Mouse (Mus musculus) inflammation-experienced regulatory T-cells, adult 6 months (primary cell): Measurements from ENCODE around the gene Kcmf1. TPM values are rescaled to one million over a fixed set of nuclear protein-coding genes. Genes with fewer than 3 reads are reported as not detected.

ENCODE experiments used
- ATAC-seq: one replicate; pipeline ENCODE4 v1.8.0; 2017
- polyA plus RNA-seq, 3 experiments: library from polyadenylated mRNA; unstranded; fragments of 100-300 nt; shearing (Covaris generic); gene quantifications; one replicate each; pipeline ENCODE4 v1.2.1; 2017

Kcmf1 gene
- polyA plus RNA-seq, result 10 to 100 TPM in 2 of 3 experiments, 1 to 10 TPM in 1; 9.1 to 12.5 (median 10.3) TPM

DNA sequence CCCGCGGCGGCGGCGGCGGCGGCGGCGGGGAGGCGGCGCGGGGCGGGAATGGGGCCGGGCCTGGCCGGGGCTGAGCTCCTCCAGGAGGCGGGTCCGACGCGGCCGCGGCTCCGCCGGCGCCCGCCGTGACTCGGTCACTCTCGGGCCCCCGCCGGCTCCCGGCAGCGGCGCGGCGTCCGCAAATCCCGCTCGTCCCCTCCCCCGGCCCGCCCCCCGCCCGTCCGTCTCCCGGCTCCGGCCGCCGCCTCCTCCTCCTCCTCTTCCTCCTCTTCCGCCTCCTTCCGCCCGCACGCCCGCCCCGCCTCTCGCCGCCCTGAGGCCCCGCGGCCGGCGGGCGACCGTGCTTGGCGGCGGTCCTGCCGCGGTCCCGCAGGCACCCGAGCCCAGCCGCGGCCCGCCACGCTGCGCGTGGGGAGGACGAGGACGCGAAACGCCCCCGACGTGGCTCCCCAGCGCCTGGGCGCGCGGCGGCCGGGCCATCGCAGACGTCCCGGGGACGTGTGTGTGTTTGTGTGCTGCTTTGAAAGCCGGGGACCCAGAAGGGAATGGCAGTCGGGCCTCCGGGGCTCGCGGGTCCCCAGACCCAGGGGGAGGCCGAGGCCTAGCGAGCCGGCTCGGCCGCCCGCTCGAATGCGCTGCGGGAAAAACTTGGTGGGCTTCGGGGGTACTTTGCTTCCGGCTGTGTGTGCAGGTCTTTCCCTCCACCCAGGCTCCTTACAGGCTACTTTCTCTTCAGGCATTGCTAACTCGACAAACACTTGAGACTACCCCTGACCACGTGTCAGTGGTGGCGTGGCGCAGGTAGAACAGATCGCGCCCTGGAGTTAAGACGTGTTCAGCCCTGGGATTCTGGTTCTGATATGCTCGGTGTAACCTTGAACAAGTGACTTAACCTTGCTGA is at the start of gene Kcmf1:
TSS of gene Kcmf1 (minus strand) at position 199 of the 901 bp plus-strand sequence.
- peak; percentile 60 for ATAC-seq

DNA sequence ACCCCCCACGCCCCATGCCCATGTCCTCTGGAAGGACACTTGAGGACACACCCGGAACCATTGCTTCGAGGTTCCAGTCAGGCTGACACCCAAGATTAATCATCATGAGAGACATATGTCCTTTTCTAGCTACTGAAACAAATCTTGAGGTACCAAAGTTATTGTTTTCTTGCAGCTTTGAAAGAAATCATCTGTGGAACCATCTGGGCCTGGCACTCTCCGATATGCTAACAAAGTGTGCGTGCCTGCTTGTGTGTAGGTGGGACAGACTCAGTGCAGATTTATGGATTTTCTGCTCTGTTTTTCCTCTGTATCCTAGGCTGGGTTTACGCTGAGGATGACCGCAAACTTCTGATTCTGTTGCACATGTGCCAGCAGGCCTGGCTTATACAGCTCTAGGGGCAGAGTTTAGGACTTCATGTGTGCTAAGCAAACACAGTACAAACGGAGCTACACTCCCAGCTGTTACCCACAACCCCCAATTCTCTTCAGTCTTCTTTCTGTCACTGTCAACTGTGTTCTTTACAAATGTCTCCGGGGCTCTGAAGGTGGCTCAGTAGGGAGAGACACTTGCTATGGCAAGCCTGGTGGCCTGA is 49.5 kb upstream of the Kcmf1 start:
- no peak for ATAC-seq

DNA sequence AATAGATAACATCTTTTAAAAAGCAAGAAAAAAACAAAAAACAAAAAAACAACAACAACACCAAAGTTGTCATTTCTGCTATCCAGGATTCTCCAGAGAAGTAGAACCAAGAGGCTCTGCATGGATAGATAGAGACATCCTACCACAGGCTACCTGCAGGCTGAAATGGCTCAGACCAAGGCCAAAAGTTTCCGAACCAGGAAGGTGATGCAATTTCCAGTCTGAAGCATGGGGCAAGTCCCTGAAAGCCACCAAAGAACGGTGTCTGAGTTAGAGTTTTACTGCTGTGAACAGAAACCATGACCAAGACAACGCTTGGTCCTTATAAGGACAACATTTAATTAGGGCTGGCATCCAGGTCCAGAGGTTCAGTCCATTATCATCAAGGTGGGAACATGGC is 48.6 kb upstream of the Kcmf1 start:
- ATAC-seq, result no peak

DNA sequence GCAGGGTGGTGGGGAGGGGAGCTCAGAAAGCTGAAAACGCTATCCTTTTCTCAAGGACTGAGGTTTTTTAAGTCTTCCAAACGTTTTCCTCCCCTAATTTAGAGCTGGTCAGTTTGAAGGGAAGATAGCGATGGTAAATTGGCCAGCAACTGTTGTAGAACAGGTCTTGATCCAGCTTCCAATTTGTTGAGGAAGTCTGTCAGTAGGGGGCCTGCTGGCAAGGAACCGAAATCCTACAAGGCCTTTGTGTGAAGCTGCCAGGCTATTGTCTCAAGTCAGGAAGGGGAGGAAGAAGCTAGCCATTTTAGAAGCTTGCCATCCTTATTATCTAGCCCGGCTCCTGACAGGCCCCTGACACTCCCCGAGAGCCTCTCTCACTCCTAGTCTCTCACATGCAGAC is 48.2 kb upstream of the Kcmf1 start:
- ATAC-seq, result no peak

DNA sequence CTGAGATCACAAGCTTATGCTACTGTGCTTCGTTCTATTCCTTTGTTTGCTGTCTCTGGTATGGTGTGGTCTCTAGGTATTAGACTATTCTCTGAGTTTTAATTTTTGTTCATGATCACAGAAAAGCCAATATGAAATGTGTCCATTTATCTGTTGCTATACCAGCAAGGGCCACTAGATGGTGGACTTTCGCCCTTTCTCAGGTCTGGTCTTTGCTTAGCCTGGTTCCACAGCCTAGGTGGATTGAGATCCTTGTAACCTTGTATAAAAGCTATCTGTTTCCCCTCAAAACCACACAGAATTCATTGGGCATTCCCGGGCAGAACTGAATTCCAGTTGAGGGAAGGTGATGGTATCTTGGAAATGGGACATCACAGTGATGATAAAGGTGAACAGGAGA is 40.7 kb upstream of the Kcmf1 start:
- peak; percentile 56 for ATAC-seq

DNA sequence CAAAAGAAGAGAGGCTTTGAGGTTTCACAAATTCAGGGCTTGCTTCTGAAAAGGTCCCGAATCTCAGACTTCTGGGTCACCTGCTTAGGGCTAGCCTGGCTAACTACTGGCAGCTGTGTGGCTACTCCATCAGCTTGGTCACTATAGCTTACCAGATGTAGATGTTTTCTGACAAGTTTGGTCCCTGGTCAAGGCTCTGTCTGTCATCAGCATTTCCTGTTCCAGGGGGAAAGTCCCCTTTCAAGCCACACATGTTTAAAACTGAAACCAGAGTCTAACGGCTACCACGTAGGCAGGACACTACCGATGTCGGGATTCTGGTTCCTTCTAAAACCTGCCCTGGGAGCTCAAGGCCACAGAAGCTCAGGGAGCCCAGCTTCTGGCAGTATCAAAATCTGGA is 38.1 kb upstream of the Kcmf1 start:
- ATAC-seq, result peak; percentile 85

DNA sequence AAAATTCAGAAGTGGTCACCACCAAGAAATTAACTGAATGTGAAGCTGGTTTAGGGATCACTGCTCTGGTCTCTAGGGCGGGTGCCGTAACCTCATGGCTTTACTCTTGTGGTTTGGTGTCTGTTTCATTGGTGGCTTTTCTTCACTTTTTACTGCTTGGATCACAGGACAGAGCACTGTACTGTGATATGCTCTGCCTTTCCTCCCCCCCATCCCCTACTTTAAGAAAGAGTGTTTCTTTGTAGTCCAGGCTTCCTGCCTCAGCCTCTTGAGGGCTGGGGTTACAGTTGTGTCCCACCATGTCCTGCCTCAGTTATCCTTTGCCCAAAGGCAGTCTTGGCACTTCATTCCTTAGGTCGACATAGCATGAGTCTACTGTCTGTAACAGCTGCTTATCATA is 37.7 kb upstream of the Kcmf1 start:
- peak; percentile 59 for ATAC-seq

DNA sequence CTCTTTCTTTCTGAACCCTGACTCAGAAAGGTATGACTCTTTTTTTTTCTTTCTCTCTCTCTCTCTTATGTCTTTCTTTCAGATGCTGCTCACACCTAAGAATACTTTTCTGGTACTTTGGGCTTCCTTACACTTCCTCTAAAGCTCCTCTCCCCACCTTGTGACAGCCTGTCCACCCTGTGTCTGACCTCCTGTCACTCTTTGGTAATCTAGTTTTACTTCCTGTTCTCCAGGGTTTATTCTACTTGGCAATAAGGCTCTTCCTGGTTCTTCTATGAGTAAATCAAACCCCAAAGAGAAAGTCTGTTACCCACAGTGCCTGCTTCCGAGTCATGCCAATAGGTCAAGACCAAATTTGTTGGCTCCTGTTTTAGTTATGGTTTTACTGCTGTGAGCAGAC is 33.2 kb upstream of the Kcmf1 start:
- no peak for ATAC-seq

DNA sequence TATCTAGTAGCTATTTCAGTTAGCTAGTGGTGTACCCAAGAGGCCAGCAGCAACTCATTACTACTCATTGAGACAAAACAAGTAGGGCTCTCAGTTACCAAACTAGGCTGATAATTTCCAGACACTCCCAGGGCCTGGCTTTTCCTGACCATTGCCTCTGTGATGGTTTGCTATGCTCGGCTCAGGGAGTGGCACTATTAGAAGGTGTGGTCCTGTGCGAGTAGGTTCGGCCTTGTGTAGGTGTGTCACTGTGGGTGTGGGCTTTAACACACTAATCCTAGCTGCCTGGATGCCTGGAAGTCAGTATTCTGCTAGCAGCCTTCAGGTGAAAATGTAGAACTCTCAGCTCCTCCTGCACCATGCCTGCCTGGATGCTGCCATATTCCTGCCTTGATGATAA is 31.8 kb upstream of the Kcmf1 start:
- no peak for ATAC-seq

DNA sequence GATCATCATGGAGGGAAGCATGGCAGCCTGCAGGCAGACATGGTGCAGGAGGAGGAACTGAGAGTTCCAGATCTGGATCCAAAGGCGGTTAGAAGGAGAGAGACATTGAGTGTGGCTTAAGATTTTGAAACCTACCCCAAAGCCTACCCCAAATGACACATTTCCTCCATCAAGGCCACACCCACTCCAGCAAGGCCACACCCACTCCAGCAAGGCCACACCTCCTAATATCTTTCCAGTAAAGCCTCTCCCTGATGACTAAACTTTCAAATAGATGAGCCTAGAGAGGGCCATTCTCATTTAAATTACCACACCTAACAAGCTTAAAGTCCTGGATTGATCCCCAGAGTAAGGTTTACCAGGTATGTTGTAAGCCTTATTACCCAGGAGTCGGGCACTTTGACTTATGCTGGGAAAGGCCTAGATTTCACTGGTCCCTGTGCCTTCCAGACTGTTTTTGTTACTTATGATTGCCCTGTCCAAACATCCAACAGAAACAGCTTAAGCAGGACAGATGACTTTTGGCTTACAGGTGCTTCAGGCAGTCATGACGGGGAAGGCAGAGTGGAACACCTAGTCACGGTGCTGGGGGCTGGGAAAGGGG is 30.1 kb upstream of the Kcmf1 start:
- no peak for ATAC-seq

DNA sequence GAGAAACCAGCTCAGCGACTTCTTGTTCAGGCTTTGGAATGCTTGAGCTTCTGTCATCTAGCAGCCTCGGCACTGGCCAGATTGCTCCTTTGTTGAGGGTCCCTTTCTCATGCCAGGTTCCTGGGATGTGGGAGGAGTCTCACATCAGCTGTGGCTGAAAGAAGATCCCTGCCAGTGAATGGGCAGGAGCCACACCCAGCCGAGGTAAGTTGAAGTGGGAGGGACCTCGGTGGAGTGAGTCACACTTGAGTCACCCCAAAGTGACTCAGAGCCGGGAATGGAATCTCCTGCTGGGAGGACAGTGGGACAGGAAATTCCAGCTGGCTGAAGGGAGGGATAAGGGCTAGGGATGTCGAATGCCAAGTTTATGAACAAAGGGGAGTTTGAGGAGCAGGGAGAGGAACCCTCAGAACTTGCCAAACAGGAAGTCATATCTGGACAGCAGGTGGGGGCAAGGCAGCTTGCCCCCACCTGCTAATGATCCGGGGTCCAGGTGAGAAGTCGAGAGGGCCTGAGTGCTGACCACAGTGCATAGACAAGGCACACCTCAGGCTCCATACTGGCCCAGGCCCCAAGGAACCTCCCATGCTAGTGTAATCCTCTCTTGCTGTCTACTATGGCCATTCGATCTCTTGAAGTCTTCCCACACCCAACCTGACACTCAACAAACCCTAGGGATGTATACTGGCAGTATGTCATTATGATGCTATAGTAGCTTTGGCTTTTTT is 27.1 kb upstream of the Kcmf1 start:
- no peak for ATAC-seq

DNA sequence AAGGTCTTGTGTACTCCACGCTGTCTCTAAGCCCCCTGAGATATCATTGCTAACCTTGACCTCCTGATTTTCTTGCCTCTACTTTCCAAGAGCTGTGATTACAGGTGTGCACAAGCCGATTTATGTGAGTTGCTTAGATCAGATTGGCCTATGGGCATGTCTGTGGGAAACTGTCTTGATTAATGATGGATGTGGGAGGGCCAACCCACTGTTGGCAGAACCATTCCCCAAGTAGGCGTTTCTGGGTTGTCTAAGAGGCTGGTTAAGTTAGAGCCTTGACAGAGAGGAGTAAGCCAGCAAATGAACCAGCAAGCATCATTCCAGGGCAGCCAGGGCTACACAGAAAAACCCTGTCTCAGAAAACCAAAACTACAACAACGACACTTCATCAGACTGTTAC is 26.3 kb upstream of the Kcmf1 start:
- no peak for ATAC-seq

DNA sequence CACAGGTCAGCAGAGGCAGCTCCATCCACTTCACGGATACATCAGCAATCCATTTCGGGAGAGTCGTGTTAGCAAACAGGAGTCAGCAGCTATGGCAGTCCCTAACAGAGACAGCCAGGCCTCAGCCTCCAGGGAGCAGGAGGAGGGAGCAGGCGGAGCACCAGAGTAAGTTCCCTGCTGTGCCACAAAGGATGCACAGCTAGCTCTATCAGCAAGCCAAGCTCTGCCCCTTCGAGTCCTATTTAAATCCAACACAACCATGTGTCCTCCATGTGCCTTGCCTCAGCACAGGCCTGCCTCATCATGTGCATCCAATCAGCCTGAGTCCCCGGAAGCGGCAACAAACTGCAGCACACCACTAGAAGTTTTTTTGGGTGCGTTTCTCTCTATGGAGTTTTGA is 23.6 kb upstream of the Kcmf1 start:
- ATAC-seq, result no peak

DNA sequence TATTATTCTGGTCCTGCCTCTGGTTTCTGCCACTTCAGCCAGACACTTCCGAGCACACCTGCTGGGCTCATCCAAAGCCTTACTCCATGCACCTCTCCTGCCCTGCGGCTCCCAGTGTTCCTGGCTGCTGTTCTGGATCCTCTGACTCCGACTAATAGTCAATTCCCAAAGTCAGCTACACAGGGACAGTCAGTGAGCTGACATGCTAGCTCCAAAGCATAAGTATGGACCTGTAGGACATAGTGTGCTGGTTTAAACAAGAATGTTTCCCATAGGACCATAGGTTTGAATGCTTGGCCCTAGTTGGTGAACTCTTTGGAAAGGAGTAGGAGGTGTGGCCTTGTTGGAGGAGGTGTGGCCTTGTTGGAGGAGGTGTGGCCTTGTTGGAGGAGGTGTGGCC is 21.3 kb upstream of the Kcmf1 start:
- no peak for ATAC-seq

DNA sequence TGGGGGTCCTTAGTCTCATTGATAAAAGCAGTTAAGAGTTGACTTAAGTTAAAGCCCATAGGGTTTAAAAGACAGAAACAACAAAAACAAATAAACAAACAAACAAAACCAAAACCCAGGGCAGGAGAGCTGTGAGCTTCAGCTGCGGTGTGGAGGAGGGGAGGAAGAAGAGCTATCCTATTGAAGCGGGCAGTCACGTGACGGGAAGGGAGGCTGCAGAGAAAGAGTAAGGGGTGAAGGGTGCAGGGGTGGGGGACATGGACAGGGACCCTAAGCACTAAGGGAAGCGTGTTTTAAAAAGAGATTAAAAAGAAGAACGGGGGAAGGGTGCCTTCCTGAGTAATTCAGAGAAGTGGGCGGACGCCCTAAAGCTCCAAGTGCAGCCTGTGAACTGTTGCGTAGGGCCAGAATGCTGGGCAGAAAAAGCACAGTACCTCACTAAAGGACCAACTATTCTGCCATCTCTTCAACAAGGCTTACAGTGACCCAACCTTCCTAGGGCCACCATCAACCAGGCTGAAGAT is 18.8 kb upstream of the Kcmf1 start:
- ATAC-seq, result no peak

DNA sequence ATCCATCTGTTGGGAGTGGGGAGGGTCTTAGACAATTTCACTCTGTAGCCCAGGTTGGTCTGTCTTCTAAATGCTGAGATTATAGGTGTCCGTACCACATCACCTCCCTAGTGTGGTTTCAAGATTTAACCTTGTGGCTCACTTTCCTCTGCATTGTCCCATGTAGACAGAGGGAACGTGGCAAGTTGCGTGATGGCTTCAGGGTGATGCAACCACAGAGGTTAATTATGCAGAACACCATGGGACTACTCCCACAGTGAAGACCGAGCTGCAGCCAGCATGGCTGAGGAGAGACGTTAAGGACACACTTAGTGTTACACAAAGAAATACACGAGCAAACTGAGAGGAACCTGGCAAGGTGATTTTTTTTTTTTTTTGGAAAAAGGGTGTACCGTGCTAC is 16.6 kb upstream of the Kcmf1 start:
- no peak for ATAC-seq

DNA sequence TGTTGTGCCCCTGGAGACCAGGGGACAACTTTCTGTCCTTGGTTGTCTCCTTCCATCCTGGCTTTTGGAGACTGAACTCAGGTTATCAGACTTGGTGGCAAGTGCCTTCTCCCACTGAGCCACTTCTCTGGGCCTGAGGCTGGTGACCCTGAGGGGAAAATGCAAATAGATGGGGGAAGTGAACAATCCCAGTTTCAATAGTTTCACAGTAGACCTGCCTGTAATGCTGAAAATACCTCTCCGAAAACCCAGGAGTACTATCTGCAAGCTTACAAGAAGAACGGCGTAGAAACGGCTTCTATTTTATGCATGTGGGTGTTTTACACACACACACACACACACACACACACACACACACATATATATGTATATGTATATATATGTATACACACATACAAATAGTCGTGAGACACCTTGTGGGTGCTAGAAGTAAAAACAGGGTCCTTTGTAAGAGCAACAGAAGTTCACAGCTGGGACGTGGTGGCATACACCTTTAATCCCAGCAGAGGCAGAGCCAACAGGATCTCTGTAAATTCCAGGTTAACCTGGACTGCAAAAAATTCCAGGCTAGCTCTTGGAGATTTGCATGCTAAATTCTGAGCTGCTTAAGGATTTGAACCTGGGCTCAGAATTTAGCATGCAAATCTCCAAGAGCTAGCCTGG is 14.4 kb upstream of the Kcmf1 start:
- no peak for ATAC-seq

DNA sequence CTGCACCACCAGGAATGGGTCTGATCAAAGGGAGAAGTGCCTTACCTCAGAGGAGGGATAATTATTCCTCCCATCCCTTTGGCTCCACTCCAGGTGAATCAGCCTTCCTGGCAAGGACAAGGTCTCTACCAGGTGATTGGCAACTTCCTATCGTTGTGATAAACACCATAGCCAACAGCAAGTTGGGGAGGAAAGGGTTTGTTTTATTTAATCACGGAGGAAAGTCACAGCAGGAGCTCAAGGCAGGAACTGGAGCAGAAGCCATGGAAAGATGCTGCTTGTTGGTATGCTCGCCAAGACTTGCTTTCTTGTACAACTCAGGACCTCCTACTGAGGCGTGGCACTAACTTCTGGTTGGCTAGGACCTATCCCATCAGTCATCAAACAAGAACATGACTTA is 11.5 kb upstream of the Kcmf1 start:
- ATAC-seq, result no peak

DNA sequence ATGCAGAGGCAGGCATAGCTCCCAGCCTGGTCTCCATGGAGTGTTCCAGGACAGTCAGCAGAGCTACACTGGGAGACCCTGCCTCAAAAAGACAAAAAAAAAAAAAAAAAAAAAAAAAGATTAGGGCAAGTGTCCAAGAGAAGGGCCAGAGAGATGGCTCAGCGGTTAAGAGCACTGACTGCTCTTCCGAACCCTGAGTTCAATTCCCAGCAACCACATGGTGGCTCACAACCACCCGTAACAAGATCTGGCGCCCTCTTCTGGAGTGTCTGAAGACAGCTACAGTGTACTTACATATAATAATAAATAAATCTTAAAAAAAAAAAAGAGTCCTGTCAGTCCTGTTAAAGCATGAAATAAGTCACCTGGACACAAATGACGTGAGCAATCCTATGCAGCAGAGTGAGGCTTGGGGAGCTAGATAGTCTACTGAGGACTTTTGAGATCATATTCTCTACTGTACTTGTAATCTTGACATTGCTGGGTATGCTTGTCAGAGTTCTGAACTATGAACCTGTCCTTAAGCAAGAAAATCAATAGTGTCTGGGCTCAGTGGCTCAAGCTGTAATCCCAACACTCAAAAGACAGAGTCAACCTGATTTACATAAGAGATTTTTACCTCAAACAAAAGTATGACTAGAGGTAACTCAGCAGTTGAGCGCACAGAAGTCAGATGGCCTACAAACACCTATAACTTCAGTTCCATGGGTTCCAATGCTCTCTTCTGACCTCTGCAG is 2.6 kb upstream of the Kcmf1 start:
- ATAC-seq, result no peak

DNA sequence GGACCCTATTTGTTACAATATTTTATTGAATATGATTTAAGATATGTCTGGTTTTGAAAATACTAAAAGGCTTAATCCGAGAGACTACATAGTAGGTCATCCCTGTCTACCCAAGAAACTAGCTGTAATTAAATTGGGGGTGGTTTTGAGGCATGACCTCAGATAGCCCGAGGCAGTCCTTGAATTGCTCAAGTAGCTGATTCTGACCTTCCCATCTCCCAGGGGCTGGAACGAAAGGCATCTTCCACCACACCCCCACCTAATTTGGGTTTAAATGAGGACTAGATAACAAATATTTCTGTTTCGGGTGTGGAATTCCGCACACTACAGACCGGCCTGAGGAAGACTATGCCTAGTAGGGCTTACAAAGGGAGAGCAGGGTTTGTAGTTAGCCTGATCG is 1.2 kb upstream of the Kcmf1 start:
- ATAC-seq, result no peak

DNA sequence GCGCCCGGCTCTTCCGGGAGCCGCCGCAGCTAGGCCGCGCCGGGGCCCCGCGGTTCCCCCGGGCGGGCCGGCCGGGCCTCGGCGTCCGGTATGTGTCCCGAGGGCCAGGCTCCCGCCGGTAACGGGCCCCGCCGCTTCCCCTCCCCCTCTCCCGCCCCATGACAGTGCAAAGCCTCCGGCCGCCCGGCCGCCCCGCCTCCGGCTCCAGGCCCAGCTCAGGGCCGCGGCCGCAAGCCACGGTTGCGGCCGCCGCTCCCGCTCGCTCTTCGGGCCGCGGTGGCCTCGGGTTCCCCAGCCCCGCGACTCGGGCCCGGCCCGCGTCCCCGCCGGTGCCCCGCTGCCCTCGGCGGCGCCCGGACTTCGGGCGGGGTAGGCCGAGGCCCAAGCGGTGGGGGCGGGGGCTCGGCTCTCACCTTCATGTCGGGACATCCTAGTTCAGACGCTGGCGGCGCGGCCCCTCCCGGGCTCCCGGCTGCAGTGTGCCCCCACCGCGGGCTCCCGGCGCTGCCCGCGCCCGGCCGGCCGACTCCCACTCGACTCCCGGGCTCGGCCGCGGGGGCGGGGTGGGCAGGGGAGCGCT is 488 bp downstream of the Kcmf1 start:
- peak; percentile 26 for ATAC-seq
